Mouse (Mus musculus) lung, postnatal 0 days (tissue): ENCODE measurements at regions not wholly inside any gene's neighbourhood (a gene's known extent, or its start where the extent isn't known, plus 50 kb on each side); places are given as distances from the start of the nearest gene placed in this dataset.
A peak's percentile ranks its signal among the peaks of the same experiment; 100 is the strongest.

Experiments used
- CTCF ChIP-seq: IDR thresholded peaks from 2 replicates; pipeline ENCODE4 v1.5.1; 2016; ENCODE audit warnings: antibody characterized with exemption, mild to moderate bottlenecking
- EP300 ChIP-seq: IDR thresholded peaks from 2 replicates; pipeline ENCODE4 v1.6.1; 2016; ENCODE audit warnings: antibody characterized with exemption, mild to moderate bottlenecking, control low read depth

GRCm38 (mm10) chr2:54154501-54155183 is 69.3 kb upstream of the Rprm start:
- TF ChIP-seq CTCF, result no peak
- peak; percentile 98 for TF ChIP-seq EP300
